Mouse (Mus musculus): ENCODE results near the gene D3Ertd254e.
"Not testable (repeated sequence)": the region's sequence is repeated elsewhere in the genome, so short reads cannot be mapped to it uniquely, and the experiment has no call there.

The D3Ertd254e gene

DNA sequence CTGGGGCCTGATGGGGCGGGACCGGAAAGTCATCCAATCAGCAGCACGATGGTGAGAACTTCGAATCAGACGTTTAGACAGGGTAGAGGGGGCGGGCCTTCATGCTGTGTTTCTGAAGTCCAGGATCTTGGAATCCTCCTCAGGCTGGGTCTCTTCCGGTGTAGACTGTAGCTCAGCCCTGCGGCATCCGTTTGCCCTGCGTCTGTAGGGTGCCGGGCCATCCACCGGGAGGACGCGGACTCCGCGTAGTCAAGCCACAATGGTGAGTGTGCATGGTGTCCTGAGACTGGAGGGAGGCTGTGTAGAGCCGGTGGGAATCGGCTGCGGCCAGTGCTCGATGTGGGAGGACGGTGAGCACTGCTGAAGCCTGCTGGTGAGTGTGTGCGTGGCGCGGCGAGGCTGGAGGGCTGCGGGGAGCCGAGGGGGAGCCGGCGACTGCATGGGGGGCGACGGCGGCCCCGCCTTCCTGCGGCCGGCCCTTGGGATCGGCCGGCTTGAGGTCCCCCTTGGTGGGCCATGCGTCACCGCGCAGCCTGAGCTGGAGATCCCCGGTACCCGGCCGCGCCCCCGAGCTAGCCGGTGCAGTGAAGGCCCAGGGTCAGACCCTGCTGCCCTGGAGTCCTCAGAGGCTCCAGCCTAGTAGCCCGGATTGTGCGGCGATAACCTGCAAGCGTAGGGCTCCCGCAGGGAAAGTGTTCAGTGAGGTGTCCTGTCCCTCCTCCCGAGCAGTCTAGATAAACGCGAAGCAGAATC, at the start of gene D3Ertd254e:
D3Ertd254e (plus strand) TSS at position 84 of the 753 bp plus-strand sequence.
- peak; percentile 81 to 87 for DNase-seq (ENCODE audit: low spot score in 2 of 2)

DNA sequence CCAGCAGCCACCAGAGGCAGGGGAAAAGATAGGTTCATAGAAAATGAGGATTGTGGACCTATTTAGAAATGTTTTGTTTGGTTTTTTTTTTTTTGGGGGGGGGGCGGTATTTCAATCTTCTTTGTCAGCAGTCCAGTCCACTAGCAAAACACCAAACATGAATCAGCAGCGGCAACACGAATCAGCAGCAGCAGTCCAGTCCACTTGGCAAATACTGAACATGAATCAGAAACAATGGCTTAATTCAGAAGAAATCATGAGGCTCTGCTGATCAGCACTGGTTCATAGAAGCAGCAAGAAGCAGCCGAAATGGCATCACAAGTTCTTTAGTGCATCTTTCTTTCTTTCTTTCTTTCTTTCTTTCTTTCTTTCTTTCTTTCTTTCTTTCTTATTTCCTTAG, 34.7 kb upstream of the D3Ertd254e start:
- no peak for DNase-seq (ENCODE audit: low spot score in 2 of 2)

- no peak for DNase-seq (ENCODE audit: low spot score in 2 of 2)
Observed at GRCm38 (mm10) chr3:36119684-36120548, 30.9 kb upstream of the D3Ertd254e start.

DNA sequence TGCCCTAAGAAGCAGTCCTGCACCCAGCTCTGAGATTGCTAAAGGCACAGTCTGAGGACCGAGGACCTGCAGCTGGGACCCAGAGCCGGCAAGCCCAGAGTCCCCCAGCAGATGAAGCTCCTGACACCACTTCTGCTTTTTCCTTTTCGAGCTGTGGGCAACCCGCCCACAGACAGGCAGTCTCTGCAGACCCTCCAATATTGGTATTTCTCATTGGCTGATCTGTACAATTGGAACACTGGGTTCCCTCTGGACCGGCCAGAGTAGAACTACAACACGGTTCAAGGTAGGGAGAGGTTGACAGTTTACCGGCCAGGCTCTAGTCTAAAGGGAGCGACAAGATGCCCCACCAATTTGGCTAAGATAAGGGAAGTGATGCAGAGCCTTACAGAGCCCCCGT, 24.6 kb upstream of the D3Ertd254e start:
- not testable (repeated sequence) for DNase-seq (ENCODE audit: low spot score in 2 of 2)

GRCm38 (mm10) chr3:36136152-36136551, 14.7 kb upstream of the D3Ertd254e start:
- DNase-seq (ENCODE audit: low spot score in 2 of 2) = no peak

DNA sequence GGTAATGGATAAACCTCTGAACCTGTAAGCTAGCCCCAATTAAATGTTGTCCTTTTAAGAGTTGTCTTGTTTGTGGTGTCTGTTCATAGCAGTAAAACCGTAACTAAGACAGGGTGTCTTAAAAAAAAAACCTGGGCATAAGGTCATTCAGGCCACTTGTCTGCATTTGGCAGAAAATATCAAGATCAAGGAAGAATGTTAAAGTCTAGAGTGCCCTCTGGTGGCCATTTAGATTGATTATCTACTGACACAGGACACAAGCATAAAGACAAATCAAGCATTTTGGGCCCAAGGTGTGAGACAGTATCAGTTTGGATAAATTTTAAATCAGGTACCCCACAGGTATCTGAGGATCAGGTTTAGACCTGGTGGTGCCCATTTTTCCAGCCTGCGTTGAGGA, 13.3 kb upstream of the D3Ertd254e start:
- no peak for DNase-seq (ENCODE audit: low spot score in 2 of 2)

GRCm38 (mm10) chr3:36138171-36138660, 12.6 kb upstream of the D3Ertd254e start:
- no peak for DNase-seq (ENCODE audit: low spot score in 2 of 2)

DNA sequence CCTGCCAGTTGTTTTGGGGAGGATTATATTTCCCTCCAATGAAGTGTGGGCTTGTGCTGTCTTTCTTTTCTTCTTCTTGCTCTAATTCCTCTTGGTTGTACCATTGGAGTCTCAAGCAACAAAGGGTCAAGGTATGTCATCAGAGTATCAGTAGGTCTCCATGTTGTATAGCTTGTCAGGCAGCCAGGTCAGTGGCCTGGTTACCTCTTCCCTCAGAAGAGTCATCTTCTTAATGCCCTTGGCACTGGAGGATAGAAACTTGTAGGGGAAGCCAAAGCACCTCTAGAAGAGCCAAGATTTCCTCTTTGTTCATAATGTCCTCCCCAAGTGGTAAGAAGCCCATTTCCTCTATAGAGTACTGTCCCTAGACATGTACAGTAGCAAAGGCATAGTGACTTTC, 11.8 kb upstream of the D3Ertd254e start:
- no peak for DNase-seq (ENCODE audit: low spot score in 2 of 2)

- no peak for DNase-seq (ENCODE audit: low spot score in 2 of 2)
Observed at GRCm38 (mm10) chr3:36150537-36150933, 282 bp upstream of the D3Ertd254e start.

- no peak for DNase-seq (ENCODE audit: low spot score in 2 of 2)
Observed at GRCm38 (mm10) chr3:36155268-36155667, 4.5 kb downstream of the D3Ertd254e start.

- DNase-seq (ENCODE audit: low spot score in 2 of 2) = no peak
Observed at GRCm38 (mm10) chr3:36170670-36171210, 19.9 kb downstream of the D3Ertd254e start.

- DNase-seq (ENCODE audit: low spot score in 2 of 2) = no peak
Observed at GRCm38 (mm10) chr3:36171348-36171747, 20.5 kb downstream of the D3Ertd254e start.

GRCm38 (mm10) chr3:36173761-36174160, 22.9 kb downstream of the D3Ertd254e start:
- no peak for DNase-seq (ENCODE audit: low spot score in 2 of 2)

DNA sequence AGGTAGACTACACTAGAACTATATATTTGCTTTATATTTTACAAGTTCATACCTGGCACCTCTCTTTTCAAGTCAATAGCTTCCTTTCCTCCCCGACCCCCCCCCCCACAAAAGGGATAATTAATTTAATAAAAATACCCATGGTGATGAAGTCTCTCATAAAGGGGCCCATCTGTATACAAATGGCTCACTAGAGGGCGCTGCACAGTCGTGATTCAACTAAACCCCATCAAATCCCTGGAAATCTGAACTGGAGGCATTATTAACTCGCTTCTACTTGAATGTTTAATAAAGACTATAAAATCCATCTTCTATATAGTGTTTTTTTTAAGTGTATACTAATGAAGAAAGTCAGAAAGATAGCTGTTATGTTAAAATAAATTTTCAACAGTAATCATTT, 30.7 kb downstream of the D3Ertd254e start:
- DNase-seq (ENCODE audit: low spot score in 2 of 2) = peak in 1 of 2 experiments; percentile 67

DNA sequence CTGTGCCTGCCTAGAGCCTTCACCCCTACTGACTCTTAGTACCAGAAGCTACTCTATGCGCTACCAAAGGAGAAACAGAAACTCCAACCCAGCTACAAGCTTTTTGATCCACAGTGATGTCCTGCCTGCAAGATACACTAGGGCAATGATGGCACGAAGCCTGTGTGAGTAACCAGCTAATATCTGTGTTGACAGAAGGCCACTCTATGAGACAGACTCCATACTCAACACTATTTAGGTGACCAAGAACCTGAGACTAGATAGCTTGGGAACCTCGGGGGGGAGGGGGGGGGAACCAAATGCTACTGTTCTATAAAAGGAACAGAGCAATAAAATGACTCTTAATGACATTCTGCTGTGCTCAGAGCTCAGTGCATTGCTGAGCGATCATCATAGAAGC, 35.7 kb downstream of the D3Ertd254e start:
- DNase-seq (ENCODE audit: low spot score in 2 of 2) = no peak

- no peak for DNase-seq (ENCODE audit: low spot score in 2 of 2)
Observed at GRCm38 (mm10) chr3:36189243-36189642, 38.4 kb downstream of the D3Ertd254e start.

DNA sequence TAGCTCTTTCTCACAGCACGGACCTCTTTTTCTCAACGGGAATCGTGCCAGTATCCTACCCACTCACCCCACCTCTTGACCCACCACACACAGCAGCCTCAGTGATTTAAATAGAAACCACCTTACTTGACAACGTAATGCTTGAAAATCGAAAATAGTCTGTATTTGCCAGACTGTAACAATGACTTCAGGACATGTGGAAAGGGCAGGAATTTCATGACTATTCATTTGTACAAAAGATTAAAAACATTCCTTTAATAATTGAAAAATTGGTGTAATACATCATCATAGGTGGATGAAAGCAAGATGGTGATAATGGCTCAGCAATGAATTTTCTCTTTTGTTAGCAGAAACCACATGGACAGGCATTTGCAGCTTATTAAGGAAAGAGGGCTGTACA, 50.3 kb downstream of the D3Ertd254e start:
- DNase-seq (ENCODE audit: low spot score in 2 of 2) = no peak

DNA sequence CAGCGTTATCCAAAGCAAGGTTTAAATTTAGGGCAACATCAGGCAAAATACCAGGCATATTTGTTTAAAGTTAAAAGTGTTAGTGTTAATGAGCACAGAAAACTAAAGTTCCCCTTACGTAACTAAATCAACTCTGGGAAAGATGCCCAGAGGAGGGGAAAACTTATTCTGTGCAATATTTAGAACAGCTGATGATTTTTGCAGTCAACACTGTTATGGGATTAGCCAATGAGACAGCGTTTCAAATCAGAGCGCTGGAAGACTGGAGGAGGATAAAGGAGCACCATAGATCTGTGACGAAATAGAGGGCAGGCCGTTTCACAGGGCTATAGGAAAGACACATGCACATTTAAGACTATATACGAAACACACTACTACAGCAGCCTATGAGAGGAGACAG, 52.1 kb downstream of the D3Ertd254e start:
- DNase-seq (ENCODE audit: low spot score in 2 of 2) = no peak

DNA sequence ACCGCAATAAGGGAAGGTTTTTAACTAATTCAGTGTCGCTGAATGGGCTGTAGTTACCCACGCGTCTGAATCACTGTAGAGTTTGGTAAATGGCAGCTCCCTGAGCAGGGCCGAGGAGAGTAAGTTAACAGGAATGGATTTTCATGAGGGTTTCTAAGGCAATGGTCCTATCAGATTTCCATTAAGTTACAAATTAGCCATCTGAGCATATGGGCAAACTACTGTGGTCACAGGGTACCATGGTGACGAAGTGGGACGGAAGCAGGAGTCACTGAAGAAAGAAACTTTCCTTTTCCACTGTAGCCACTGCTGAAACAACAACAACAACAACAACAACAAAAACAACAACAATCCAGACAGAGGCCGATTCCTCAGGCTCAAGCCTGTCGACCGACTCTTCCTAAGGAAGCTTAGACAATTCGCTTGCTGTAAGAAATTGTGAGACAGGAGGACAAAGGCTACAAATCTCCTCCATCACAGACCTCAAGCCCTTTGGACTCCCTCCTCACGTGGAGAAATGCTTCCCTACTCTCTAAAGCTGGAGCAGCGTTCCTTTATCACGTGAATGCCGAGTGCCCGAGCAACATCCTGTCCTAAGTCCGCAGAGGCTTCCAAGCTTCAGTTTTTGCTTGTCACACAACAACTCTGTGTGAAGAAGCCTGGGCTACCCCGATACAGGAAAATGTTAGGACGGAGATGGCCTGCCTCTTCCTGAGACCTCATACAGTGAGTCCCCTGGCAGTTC, 56.9 kb downstream of the D3Ertd254e start:
- DNase-seq (ENCODE audit: low spot score in 2 of 2) = no peak

DNA sequence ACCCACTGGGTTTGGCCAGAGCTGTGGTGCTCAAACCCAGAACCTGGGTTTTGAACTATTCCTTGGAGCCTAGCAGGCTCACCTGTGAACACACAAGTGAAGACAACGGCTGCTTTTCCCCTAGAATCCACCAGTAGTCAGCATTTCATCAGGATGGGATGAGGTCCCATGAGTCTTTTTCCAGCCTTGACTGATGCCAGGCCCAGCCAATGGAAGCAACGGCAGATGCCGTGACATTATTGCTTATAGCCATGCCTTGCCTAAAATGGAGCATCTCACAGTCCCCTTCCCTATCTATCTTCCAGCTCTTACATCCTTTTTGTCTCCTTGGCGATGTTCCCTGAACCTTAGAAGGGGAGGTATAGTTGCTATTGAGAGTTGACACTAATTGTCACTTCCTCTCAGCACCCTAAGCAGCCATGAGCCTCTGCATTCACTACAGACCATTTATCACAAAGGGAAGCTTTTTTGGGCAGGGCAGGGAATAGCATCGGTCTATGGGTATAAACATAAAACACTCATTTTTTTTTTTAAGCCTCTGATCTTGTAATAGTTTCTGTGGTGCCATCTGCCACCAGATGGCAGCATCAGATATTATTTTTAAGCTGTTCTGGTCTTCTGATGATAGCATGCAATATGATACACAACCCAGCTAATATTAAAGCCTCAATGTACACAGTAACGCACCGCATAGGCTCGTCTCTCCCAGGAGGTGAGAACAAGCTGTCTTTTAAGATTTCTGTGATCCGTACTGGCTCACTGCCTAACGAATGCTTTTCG, 59.1 kb downstream of the D3Ertd254e start:
- no peak for DNase-seq (ENCODE audit: low spot score in 2 of 2)

DNA sequence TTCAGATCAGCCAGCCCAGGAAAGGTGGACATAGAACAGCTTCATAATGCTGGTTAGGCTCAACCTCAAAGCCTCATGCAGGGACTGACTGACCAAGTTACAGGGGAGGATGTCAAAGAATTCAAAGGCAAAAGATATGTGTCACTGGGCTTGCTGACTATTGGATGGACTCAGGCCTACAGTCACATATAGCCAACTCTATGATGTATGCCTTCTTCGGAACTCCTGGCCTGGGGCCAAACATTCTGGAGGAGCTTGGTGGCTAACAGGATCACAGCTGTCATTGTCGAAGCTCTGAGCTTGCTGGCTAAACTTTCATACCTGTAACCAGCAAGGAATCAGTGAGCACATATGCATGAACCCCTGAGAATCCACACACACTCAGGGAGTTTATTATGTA, 60.1 kb downstream of the D3Ertd254e start:
- DNase-seq (ENCODE audit: low spot score in 2 of 2) = no peak

Data from urinary bladder, postnatal 4 days (tissue).